Mouse (Mus musculus) heart, embryonic 11.5 days (tissue): ENCODE data around the gene Cox10. TPM values are rescaled to one million over a fixed set of nuclear protein-coding genes. Genes with fewer than 3 reads are reported as not detected.
A peak's percentile ranks its signal among the peaks of the same experiment; 100 is the strongest.

Experiments
- ATAC-seq: fragments of 200-750 bp; cut with Nextera tagmentation; replicated peaks from 2 replicates; pipeline ENCODE4 v1.8.0; 2017; ENCODE audit warnings: moderate library complexity; ENCODE audit not compliant: insufficient number of reproducible peaks, low FRiP score, low TSS enrichment
- H3K27ac ChIP-seq: fragments of 300-500 bp; sonication (generic); 2 replicates; pipeline ENCODE4 v1.5.1; 2014; ENCODE audit warnings: mild to moderate bottlenecking, low read depth, low read length
- H3K27me3 ChIP-seq: fragments of 300-500 bp; sonication (generic); 2 replicates; pipeline ENCODE4 v1.6.1; 2014; ENCODE audit warnings: mild to moderate bottlenecking, low read length, mixed read lengths; ENCODE audit not compliant: control insufficient read depth, insufficient read depth
- H3K36me3 ChIP-seq: fragments of 300-500 bp; sonication (generic); 2 replicates; pipeline ENCODE4 v1.6.1; 2014; ENCODE audit warnings: mild to moderate bottlenecking, low read length, moderate library complexity, mixed read lengths; ENCODE audit not compliant: control insufficient read depth, insufficient read depth
- H3K4me1 ChIP-seq: fragments of 300-500 bp; sonication (generic); 2 replicates; pipeline ENCODE4 v1.6.1; 2014; ENCODE audit warnings: low read length; ENCODE audit not compliant: control insufficient read depth, insufficient read depth
- H3K4me2 ChIP-seq: fragments of 300-500 bp; sonication (generic); 2 replicates; pipeline ENCODE4 v1.6.1; 2014; ENCODE audit warnings: mild to moderate bottlenecking, moderate library complexity
- H3K4me3 ChIP-seq: fragments of 300-500 bp; sonication (generic); 2 replicates; pipeline ENCODE4 v1.5.1; 2014; ENCODE audit warnings: low read depth, low read length
- H3K9ac ChIP-seq: fragments of 300-500 bp; sonication (generic); 2 replicates; pipeline ENCODE4 v1.6.1; 2014; ENCODE audit warnings: mild to moderate bottlenecking, low read depth, low read length, moderate library complexity
- H3K9me3 ChIP-seq: fragments of 300-500 bp; sonication (generic); replicated peaks from 2 replicates; pipeline ENCODE4 v1.6.1; 2016; ENCODE audit warnings: low read length; ENCODE audit not compliant: control insufficient read depth
- WGBS: fragments of 180-500 bp; shearing (Covaris S2); extraction: QIAGEN DNeasy Blood & Tissue Kit; methylation state at CpG from one replicate; pipeline ENCODE4 v1.1.7; 2014; ENCODE audit not compliant: insufficient replicate concordance; 5-methylcytosine and 5-hydroxymethylcytosine counted together
- polyA plus RNA-seq: library from polyadenylated mRNA; unstranded; fragments of >200 nt; fragmentation: Nextera tagmentation; extraction: Ambion mirVana; gene quantifications from 2 replicates; pipeline ENCODE4 v1.2.1, GENCODE M21; 2014

Gene Cox10
- polyA plus RNA-seq, 1 experiment from 2014 or later = 35.2 TPM

DNA sequence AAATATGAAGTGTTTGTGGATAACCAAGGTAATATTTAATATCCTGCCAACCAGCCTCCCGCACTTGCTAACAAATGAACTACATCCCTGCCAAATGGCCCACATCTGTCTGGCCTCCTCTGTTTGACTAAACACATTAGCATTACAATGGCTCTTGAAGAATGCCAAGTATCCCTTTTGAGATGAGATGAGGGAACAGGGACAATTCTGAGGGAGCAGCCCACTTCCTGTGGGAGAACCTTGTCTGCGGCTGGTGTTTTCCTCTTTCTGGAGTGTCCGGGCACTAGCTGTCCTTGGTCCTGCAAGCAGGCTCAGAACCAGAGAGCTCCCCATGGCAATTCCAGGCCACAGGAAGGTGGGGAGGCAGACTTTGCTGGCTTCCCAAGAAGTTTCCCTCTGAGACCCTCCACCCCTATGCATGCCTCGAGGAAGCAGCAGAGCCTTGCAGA is 126.5 kb downstream of the Cox10 start:
- 40% methylated on average over 4 of the region's 4 CpGs for WGBS
- peaks cover 7% of the 10 kb centered on the region; the same call in 1 of the 2 replicates for H3K4me1 ChIP-seq
- ATAC-seq = no peak

DNA sequence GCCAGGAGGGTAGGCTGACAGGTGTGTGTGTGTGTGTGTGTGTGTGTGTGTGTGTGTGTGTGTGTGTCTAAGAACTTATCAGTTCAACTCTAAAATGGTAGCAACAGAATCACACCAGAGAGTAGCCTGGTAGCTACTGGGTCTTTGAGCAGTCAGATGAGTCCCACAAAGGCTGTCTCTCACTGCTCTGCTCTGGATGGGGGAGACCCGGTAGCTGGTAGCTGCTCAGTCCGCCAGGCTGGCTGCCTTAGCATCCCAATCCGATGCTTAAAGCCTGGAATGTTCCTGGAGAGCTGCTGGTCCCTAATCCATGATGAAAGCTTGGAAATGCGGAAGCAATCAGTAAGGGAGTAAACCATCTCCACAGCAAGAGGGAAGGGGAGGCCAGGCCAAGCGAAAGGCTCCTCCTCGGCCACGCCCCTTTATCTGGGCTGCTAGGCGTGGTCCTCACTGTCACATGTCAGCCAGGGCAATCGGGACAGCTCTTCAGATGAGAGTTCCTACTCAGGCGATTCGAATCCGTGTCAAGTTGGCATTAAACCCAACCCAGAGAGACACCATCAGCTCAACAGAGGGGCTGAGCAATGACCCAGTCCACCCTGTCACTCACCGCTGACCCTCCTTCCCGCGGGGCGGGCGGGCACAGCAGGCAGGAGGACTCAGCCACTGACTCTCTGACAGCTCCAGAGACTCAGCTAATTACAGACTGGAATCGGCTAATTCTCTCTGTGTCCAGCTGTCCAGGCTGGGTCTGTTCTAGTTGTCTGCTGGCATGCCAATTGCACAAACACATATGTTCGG is 127.2 kb downstream of the Cox10 start:
- Histone ChIP-seq H3K9me3 (no peaks in the 10 kb centered on the region), H3K27ac (no peak overlapping the region), H3K9ac (peak overlapping the region; percentile 43; the same call in 1 of the 2 replicates), H3K4me2 (peak overlapping the region; percentile 63), H3K4me1 (peaks cover 7% of the 10 kb centered on the region; the same call in 1 of the 2 replicates), H3K4me3 (peak overlapping the region; percentile 33), H3K36me3 (no peaks in the 10 kb centered on the region), H3K27me3 (peaks cover 4% of the 10 kb centered on the region; the same call in 1 of the 2 replicates)
- ATAC-seq = peak; percentile 72
- 6% methylated on average over 19 of the region's 19 CpGs for WGBS

More for the DNA sequence above, 126.5 kb downstream of the Cox10 start:
- H3K9me3 ChIP-seq = no peaks in the 10 kb centered on the region
- H3K27ac ChIP-seq = no peak overlapping the region
- peaks cover 4% of the 10 kb centered on the region; the same call in 1 of the 2 replicates for H3K27me3 ChIP-seq
- H3K36me3 ChIP-seq = no peaks in the 10 kb centered on the region
- H3K9ac ChIP-seq = no peak overlapping the region
- H3K4me2 ChIP-seq = peak overlapping the region; percentile 63; the same call in 1 of the 2 replicates
- H3K4me3 ChIP-seq = no peak overlapping the region

DNA sequence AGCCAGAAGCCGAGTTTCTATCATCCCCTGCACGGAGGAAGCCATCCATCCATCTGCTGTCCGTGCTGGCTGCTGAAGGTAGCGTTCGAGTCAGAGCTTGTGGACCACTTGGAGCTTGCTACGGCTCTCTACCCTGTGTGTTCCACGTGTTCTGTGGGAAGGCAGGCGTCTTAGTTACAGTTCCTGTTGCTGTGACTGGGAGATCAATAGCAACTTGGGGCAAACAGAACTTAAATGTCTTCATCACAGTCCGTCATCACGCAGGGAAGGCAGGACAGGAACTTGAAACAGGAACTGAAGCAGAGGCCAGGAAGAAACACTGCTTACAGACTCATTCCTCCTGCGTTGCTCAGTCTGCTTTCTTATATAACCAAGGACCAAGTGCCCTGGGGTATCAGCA is 130.9 kb downstream of the Cox10 start:
- WGBS = 80% methylated on average over 11 of the region's 11 CpGs
- Histone ChIP-seq H3K4me1 (peaks cover 7% of the 10 kb centered on the region; the same call in 1 of the 2 replicates), H3K4me3 (no peak overlapping the region), H3K36me3 (no peaks in the 10 kb centered on the region), H3K27me3 (peaks cover 4% of the 10 kb centered on the region; the same call in 1 of the 2 replicates), H3K9me3 (no peaks in the 10 kb centered on the region), H3K27ac (no peak overlapping the region), H3K4me2 (no peak overlapping the region), H3K9ac (no peak overlapping the region)
- ATAC-seq = no peak

DNA sequence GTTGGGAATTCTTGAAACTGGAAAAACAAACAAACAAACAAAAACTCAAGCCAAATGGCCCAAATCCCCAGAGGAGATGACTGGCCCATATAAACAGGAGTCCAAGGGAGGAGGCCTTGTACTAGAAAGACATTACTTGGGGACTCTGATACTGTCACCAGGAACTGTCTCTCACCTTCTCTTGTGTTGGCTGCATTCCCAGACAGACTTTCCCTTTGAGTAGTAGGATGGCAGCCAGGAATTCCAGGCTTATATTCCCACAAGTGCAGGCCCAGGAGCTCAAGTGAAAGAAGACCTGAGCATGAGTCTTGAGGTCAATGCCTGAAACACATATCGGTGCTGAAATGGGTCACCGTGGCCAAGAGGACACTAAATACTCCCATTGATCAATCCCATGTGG is 132.2 kb downstream of the Cox10 start:
- peaks cover 2% of the 10 kb centered on the region; the same call in 1 of the 2 replicates for H3K4me1 ChIP-seq
- WGBS = 90% methylated on average over 2 of the region's 2 CpGs
- no peaks in the 10 kb centered on the region for H3K9me3 ChIP-seq
- no peak overlapping the region for H3K9ac ChIP-seq
- no peaks in the 10 kb centered on the region for H3K36me3 ChIP-seq
- no peak for ATAC-seq
- no peak overlapping the region for H3K4me3 ChIP-seq
- no peak overlapping the region for H3K4me2 ChIP-seq
- peaks cover 4% of the 10 kb centered on the region; the same call in 1 of the 2 replicates for H3K27me3 ChIP-seq
- no peak overlapping the region for H3K27ac ChIP-seq

DNA sequence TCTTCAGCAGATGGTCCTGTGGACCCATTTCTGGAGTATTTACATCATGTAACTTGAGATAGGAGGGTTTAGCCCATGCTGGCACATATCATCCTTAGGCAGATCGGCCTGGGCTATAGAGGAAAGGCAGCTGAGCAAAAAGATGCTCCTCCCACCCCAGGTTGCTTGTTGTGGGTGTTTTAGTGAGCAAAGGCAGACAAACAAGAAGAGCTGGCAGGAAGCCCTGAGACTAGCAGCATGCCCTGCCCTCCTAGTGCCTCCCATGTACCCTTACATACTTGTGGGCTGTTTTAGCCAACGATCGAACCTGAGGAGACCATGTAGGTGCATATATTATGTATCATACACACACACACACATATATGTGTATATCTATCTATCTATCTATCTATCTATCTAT is 135.3 kb downstream of the Cox10 start:
- Histone ChIP-seq H3K9ac (no peak overlapping the region), H3K9me3 (no peaks in the 10 kb centered on the region), H3K27ac (no peak overlapping the region), H3K27me3 (no peaks in the 10 kb centered on the region), H3K4me2 (no peak overlapping the region), H3K4me3 (no peak overlapping the region), H3K36me3 (no peaks in the 10 kb centered on the region), H3K4me1 (no peaks in the 10 kb centered on the region)
- ATAC-seq = no peak
- WGBS = 91% methylated on average over 3 of the region's 3 CpGs

DNA sequence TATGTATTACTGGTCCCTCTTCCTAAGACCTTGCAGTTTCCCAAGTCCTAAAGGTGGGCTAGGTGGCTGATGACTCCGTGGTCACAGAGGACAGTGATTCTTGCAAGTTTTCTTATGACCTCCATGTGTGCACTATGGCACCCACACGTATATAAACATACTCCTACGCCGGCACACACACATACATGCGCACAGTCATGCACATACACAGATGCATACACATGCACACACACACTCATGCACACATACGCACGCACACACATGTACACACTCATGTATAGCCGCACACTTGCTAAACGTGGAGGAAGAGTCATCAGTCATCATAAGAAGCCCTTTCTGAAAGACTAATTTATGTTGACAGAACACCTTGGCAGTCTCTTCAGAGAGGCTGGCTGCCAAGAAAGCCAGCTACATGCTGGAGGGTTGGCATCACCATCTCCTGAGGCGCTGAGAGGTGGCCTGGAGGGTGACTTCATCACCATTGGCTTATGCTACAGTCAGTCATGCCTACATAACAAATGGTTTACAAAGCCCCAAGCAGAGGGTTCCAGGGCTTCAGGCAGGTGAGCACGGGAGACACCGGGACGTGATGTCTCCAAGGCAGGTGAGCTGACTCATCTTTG is 135.9 kb downstream of the Cox10 start:
- 86% methylated on average over 13 of the region's 13 CpGs for WGBS
- H3K4me3 ChIP-seq = no peak overlapping the region
- H3K4me1 ChIP-seq = no peaks in the 10 kb centered on the region
- no peaks in the 10 kb centered on the region for H3K27me3 ChIP-seq
- no peaks in the 10 kb centered on the region for H3K9me3 ChIP-seq
- no peak for ATAC-seq
- H3K9ac ChIP-seq = no peak overlapping the region
- no peak overlapping the region for H3K27ac ChIP-seq
- no peaks in the 10 kb centered on the region for H3K36me3 ChIP-seq
- no peak overlapping the region for H3K4me2 ChIP-seq

DNA sequence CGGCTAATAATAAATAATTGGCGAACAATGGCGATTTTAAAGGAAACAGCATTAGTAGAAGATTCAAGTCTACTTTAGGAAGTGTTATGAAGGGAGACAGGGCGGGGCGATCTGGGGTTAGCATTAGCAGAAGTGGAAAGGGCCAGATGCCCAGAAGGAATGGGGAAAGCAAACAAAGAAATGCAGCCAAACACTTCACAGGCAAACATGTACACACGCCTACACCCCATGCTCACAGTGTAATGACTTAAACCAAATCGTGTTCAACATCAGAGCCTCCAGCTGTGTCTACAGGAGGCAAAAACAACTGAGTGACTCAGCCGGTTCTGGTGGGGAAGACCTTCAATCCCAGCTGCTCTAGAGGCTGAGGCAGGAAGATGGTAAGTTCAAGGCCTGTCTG is 137.1 kb downstream of the Cox10 start:
- 75% methylated on average over 8 of the region's 8 CpGs for WGBS
- no peak for ATAC-seq
- Histone ChIP-seq H3K36me3 (no peaks in the 10 kb centered on the region), H3K4me3 (no peak overlapping the region), H3K9me3 (no peaks in the 10 kb centered on the region), H3K9ac (no peak overlapping the region), H3K4me1 (no peaks in the 10 kb centered on the region), H3K27me3 (no peaks in the 10 kb centered on the region), H3K4me2 (no peak overlapping the region), H3K27ac (no peak overlapping the region)

DNA sequence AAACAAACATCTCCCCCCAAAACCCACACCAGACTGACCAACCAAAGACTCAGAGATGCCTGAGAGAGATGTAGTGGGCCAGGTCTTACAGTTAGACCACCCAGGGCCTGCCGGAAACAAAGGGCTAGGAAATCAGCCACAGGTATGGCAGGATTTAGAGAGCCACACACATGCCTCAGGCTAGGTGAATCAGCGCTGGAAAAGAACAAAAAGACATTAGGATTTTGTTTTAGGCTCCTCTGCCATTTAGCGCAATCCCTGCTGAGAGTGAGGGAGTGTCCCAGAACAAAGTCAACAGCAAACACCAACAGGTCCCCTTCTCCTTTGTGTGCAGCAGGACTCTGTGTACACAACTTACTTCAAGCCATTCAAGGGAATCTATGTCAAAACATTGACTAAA is 142.6 kb downstream of the Cox10 start:
- ATAC-seq = no peak
- 43% methylated on average over 3 of the region's 3 CpGs for WGBS
- no peaks in the 10 kb centered on the region for H3K4me1 ChIP-seq

More for the DNA sequence above, 142.6 kb downstream of the Cox10 start:
- Histone ChIP-seq H3K9me3 (no peaks in the 10 kb centered on the region), H3K27ac (no peak overlapping the region), H3K9ac (no peak overlapping the region), H3K4me3 (no peak overlapping the region), H3K27me3 (peaks cover 6% of the 10 kb centered on the region; the same call in 1 of the 2 replicates), H3K4me2 (no peak overlapping the region), H3K36me3 (no peaks in the 10 kb centered on the region)
